Mouse (Mus musculus): ENCODE data around the gene Clca4b. TPM values are rescaled to one million over a fixed set of nuclear protein-coding genes. Genes with fewer than 3 reads are reported as not detected.
"Not testable (repeated sequence)": the region's sequence is repeated elsewhere in the genome, so short reads cannot be mapped to it uniquely, and the experiment has no call there.

The Clca4b gene
- polyA plus RNA-seq, 1 experiment from 2014 or later = not detected

DNA sequence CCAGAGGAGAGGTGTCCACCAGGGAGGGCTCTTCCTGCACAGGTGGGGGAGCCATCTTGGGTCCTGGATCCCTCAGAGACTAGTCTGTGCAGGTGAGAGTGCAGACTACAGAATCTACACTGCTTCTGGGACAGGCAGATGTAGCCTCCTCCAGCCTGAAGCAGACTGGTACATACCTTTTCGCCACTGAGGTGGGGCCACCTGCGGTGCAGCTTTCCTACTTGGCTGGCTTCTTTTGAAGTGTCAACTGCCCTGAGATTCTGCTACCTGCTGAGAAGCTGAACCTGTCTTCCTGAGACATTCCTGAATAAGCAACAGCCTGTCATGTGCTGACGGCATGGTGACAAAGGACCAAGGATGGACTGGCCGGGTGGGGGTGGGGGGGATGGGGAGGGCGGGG is 15.0 kb upstream of the Clca4b start:
- H3K4me3 ChIP-seq (ENCODE audit: low read depth, low read length); H3K9ac ChIP-seq (ENCODE audit: low read depth, low read length); DNase-seq (ENCODE audit: low spot score); H3K9me3 ChIP-seq (ENCODE audit: control insufficient read depth, low read length); ATAC-seq (ENCODE audit: low read depth); H3K4me2 ChIP-seq (ENCODE audit: low read depth, low read length); H3K27ac ChIP-seq (replicated peaks; ENCODE audit: low read depth, low read length); H3K36me3 ChIP-seq (ENCODE audit: control insufficient read depth, insufficient read depth, low read length); H3K27me3 ChIP-seq (replicated peaks; ENCODE audit: control insufficient read depth, insufficient read depth, low read length); H3K4me1 ChIP-seq (ENCODE audit: control insufficient read depth, insufficient read depth, low read length): not testable (repeated sequence)
- 23% methylated on average over 4 of the region's 5 CpGs for WGBS

GRCm38 (mm10) chr3:144933625-144934024 is 1.3 kb upstream of the Clca4b start:
- not testable (repeated sequence) for H3K27ac ChIP-seq (replicated peaks; ENCODE audit: low read depth, low read length); ATAC-seq (ENCODE audit: low read depth); H3K27me3 ChIP-seq (replicated peaks; ENCODE audit: control insufficient read depth, insufficient read depth, low read length); H3K4me1 ChIP-seq (ENCODE audit: control insufficient read depth, insufficient read depth, low read length); H3K36me3 ChIP-seq (ENCODE audit: control insufficient read depth, insufficient read depth, low read length); H3K9ac ChIP-seq (ENCODE audit: low read depth, low read length); H3K4me3 ChIP-seq (ENCODE audit: low read depth, low read length); DNase-seq (ENCODE audit: low spot score); H3K4me2 ChIP-seq (ENCODE audit: low read depth, low read length); H3K9me3 ChIP-seq (ENCODE audit: control insufficient read depth, low read length)

DNA sequence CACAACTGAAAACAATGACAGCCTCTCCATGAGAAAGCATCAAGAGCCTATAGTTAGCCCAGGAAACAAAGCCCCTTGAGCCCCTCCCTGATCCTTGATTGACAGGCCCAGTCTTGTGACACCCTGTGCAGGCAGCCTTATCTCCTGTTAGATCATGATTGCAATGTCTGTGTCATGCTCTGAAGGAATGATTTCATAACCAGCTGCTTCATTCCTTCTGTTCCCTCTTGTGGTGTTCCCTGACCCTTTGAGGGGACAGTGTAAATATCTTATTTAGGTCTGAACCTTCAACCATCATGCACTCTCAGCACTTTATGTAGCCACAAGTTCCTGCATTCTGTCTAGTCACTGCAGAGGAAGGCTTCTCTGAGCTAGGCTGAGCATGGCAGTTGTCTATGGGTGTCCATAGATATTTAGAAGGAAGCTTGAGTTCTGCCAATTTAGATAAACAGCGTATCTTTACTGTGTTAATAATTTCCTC is 722 bp upstream of the Clca4b start:
- H3K9ac ChIP-seq (ENCODE audit: low read depth, low read length) = no peak overlapping the region
- no peak overlapping the region for H3K4me3 ChIP-seq (ENCODE audit: low read depth, low read length)
- no peaks in the 10 kb centered on the region for H3K4me1 ChIP-seq (ENCODE audit: control insufficient read depth, insufficient read depth, low read length)
- no peaks in the 10 kb centered on the region for H3K27me3 ChIP-seq (replicated peaks; ENCODE audit: control insufficient read depth, insufficient read depth, low read length)
- no peaks in the 10 kb centered on the region for H3K36me3 ChIP-seq (ENCODE audit: control insufficient read depth, insufficient read depth, low read length)
- H3K9me3 ChIP-seq (ENCODE audit: control insufficient read depth, low read length) = no peaks in the 10 kb centered on the region
- WGBS = 96% methylated on average over 1 of the region's 1 CpGs
- H3K27ac ChIP-seq (replicated peaks; ENCODE audit: low read depth, low read length) = no peak overlapping the region
- H3K4me2 ChIP-seq (ENCODE audit: low read depth, low read length) = no peak overlapping the region
- DNase-seq (ENCODE audit: low spot score) = no peak
- no peak for ATAC-seq (ENCODE audit: low read depth)

DNA sequence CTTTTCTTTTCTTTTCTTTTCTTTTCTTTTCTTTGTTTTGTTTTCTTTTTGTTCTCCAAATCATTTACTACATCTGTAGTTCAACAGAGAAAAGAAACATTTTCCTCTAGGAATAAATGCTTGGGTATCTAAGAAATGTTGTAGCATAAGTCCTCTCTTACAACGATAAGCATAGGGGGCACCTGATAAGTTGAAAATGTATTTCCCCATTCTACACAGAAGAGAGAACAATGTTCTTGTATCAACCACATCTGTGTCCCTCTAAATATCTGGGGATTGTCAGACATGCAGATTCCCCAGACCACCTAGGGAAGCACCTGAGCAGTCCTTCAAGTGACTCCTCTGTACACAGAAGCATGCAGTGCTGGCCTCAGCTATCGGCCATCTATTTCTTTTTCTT is 18.3 kb downstream of the Clca4b start:
- no peaks in the 10 kb centered on the region for H3K36me3 ChIP-seq (ENCODE audit: control insufficient read depth, insufficient read depth, low read length)
- H3K4me3 ChIP-seq (ENCODE audit: low read depth, low read length) = no peak overlapping the region
- ATAC-seq (ENCODE audit: low read depth) = no peak
- H3K9ac ChIP-seq (ENCODE audit: low read depth, low read length) = no peak overlapping the region
- no peak overlapping the region for H3K27ac ChIP-seq (replicated peaks; ENCODE audit: low read depth, low read length)
- DNase-seq (ENCODE audit: low spot score) = no peak
- H3K4me1 ChIP-seq (ENCODE audit: control insufficient read depth, insufficient read depth, low read length) = no peaks in the 10 kb centered on the region
- no peaks in the 10 kb centered on the region for H3K9me3 ChIP-seq (ENCODE audit: control insufficient read depth, low read length)
- WGBS = 85% methylated on average over 2 of the region's 2 CpGs
- H3K27me3 ChIP-seq (replicated peaks; ENCODE audit: control insufficient read depth, insufficient read depth, low read length) = no peaks in the 10 kb centered on the region
- no peak overlapping the region for H3K4me2 ChIP-seq (ENCODE audit: low read depth, low read length)

GRCm38 (mm10) chr3:144897042-144897678 is 35.2 kb downstream of the Clca4b start:
- H3K4me2 ChIP-seq (ENCODE audit: low read depth, low read length) = no peak overlapping the region
- H3K4me1 ChIP-seq (ENCODE audit: control insufficient read depth, insufficient read depth, low read length) = no peaks in the 10 kb centered on the region
- DNase-seq (ENCODE audit: low spot score) (no peak), ATAC-seq (ENCODE audit: low read depth) (no peak)
- no peaks in the 10 kb centered on the region for H3K27me3 ChIP-seq (replicated peaks; ENCODE audit: control insufficient read depth, insufficient read depth, low read length)
- no peak overlapping the region for H3K9ac ChIP-seq (ENCODE audit: low read depth, low read length)
- H3K9me3 ChIP-seq (ENCODE audit: control insufficient read depth, low read length) = no peaks in the 10 kb centered on the region
- no peak overlapping the region for H3K27ac ChIP-seq (replicated peaks; ENCODE audit: low read depth, low read length)
- WGBS = 85% methylated on average over 2 of the region's 2 CpGs
- no peaks in the 10 kb centered on the region for H3K36me3 ChIP-seq (ENCODE audit: control insufficient read depth, insufficient read depth, low read length)
- H3K4me3 ChIP-seq (ENCODE audit: low read depth, low read length) = no peak overlapping the region

DNA sequence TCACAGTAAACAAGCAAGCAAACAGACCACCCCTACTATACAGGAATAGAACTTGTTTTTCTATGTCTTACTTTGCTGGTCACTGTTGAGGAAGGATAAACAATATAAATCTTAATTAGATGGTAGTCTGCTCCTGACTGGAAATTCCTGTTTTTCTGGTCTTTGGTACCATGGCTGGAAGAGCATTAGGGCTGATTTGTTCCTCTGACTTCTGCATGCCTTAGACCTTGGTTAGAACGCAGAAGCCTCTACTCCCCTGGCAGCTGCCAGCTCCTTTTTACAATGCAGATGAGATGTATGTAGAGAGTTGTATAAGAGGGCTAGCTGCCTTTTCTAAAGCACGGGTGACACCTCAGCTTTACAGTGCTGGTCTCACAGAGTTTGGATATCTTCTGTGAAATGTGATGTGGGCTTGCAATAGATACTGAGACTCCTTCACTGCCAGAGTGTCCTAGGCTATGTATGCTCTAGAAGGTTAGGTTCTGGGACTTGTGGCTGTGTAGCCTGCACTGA is 42.0 kb downstream of the Clca4b start:
- no peak; the same call in 1 of the 2 replicates for ATAC-seq (ENCODE audit: low read depth)
- Histone ChIP-seq H3K9me3 (ENCODE audit: control insufficient read depth, low read length) (no peaks in the 10 kb centered on the region), H3K4me3 (ENCODE audit: low read depth, low read length) (no peak overlapping the region), H3K36me3 (ENCODE audit: control insufficient read depth, insufficient read depth, low read length) (no peaks in the 10 kb centered on the region), H3K27me3 (replicated peaks; ENCODE audit: control insufficient read depth, insufficient read depth, low read length) (no peaks in the 10 kb centered on the region), H3K27ac (replicated peaks; ENCODE audit: low read depth, low read length) (no peak overlapping the region), H3K9ac (ENCODE audit: low read depth, low read length) (no peak overlapping the region), H3K4me1 (ENCODE audit: control insufficient read depth, insufficient read depth, low read length) (no peaks in the 10 kb centered on the region), H3K4me2 (ENCODE audit: low read depth, low read length) (no peak overlapping the region)
- peak; percentile 11 for DNase-seq (ENCODE audit: low spot score)
- 61% methylated on average over 2 of the region's 2 CpGs for WGBS

DNA sequence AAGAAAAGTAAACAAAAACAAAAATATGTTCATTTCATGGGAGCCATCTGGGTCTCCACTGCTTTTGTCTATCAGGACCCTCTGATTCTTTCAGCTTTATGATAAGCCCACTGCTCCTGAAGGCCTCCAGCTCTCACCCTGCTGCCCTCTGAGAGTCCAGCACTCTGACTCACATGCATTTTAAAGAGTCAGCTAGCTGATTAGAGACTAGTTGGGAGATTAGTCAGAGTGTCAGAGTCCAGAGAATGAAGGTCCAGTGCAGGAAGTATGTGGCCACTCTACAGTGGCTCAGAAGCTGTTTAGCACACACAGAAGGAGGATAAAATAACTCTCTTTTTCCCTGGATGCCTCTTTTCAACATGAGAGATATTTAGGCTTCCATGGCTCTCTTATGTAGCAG is 45.4 kb downstream of the Clca4b start:
- H3K27ac ChIP-seq (replicated peaks; ENCODE audit: low read depth, low read length) = no peak overlapping the region
- DNase-seq (ENCODE audit: low spot score) (no peak), ATAC-seq (ENCODE audit: low read depth) (no peak)
- no peak overlapping the region for H3K9ac ChIP-seq (ENCODE audit: low read depth, low read length)
- H3K9me3 ChIP-seq (ENCODE audit: control insufficient read depth, low read length) = no peaks in the 10 kb centered on the region
- H3K36me3 ChIP-seq (ENCODE audit: control insufficient read depth, insufficient read depth, low read length) = no peaks in the 10 kb centered on the region
- no peak overlapping the region for H3K4me3 ChIP-seq (ENCODE audit: low read depth, low read length)
- no peaks in the 10 kb centered on the region for H3K4me1 ChIP-seq (ENCODE audit: control insufficient read depth, insufficient read depth, low read length)
- no peak overlapping the region for H3K4me2 ChIP-seq (ENCODE audit: low read depth, low read length)
- H3K27me3 ChIP-seq (replicated peaks; ENCODE audit: control insufficient read depth, insufficient read depth, low read length) = no peaks in the 10 kb centered on the region

GRCm38 (mm10) chr3:144872012-144872411 is 60.3 kb downstream of the Clca4b start:
- H3K9ac ChIP-seq (ENCODE audit: low read depth, low read length); H3K9me3 ChIP-seq (ENCODE audit: control insufficient read depth, low read length); DNase-seq (ENCODE audit: low spot score); H3K27me3 ChIP-seq (replicated peaks; ENCODE audit: control insufficient read depth, insufficient read depth, low read length); H3K36me3 ChIP-seq (ENCODE audit: control insufficient read depth, insufficient read depth, low read length); H3K4me1 ChIP-seq (ENCODE audit: control insufficient read depth, insufficient read depth, low read length); ATAC-seq (ENCODE audit: low read depth); H3K4me3 ChIP-seq (ENCODE audit: low read depth, low read length); H3K4me2 ChIP-seq (ENCODE audit: low read depth, low read length); H3K27ac ChIP-seq (replicated peaks; ENCODE audit: low read depth, low read length): not testable (repeated sequence)
- WGBS = 29% methylated on average over 4 of the region's 4 CpGs
